15 mouse cellular contexts compared by ENCODE assay signal in the genomic region with DNA sequence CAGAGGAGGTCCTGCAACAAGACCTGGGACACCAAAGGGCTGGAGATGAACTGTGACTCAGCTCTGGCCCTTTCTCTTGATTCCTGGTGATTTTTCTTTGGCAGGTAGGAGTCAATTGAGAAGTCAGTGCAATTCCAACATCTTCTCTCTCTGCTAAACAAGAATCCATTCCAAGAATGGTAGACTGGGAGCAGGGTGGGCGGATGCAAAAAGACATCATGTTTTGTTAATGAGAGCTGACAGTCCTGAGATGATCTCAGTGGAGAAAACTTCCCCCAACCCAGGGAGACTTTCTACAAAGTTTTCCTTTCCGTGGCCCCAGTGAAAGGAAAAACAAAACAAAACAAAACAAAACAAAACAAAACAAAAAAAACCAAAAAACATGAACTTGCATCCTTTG.
"Had no signal": no experiment of that assay in that cellular context is flagged by ENCODE, and none has a peak within 500 bp of the region (broad histone marks: within the 10 kb centered on the region; RNA-seq: fewer than 3 reads in every experiment).

No protein-coding gene starts in this region.

- H3K4me1 ChIP-seq: neural tube, embryonic 15.5 days; stomach, embryonic 15.5 days had no signal

- H3K36me3 ChIP-seq: neural tube, embryonic 15.5 days; stomach, embryonic 15.5 days had no signal

- H3K4me3 ChIP-seq: neural tube, embryonic 15.5 days; stomach, embryonic 15.5 days had no signal

- H3K27ac ChIP-seq: neural tube, embryonic 15.5 days; stomach, embryonic 15.5 days; stomach, postnatal 0 days had no signal

- H3K9ac ChIP-seq: neural tube, embryonic 15.5 days; stomach, embryonic 15.5 days had no signal

- H3K27me3 ChIP-seq: neural tube, embryonic 15.5 days; stomach, embryonic 15.5 days had no signal

- H3K9me3 ChIP-seq: neural tube, embryonic 15.5 days; stomach, embryonic 15.5 days had no signal

- H3K4me2 ChIP-seq: neural tube, embryonic 15.5 days; stomach, embryonic 15.5 days had no signal

- DNase-seq: retina, postnatal 1 day; right cerebral cortex, adult 18-20 months; right cerebral cortex, postnatal 14 days; right cerebral cortex, postnatal 25 days; right cerebral cortex, postnatal 4 days; spleen, adult 18-20 months; thymus, adult 18-20 months; thymus, adult 2 months; thymus, postnatal 14 days; thymus, postnatal 25 days; thymus, postnatal 36 days; thymus, postnatal 4 days had no signal
